Mouse (Mus musculus): ENCODE measurements around the gene Best2. TPM values are rescaled to one million over a fixed set of nuclear protein-coding genes. Genes with fewer than 3 reads are reported as not detected.

Gene Best2
- polyA plus RNA-seq (2014; fragmentation: Illumina TruSeq; extraction: RNeasy Lipid Tissue Mini Kit (QIAGEN cat#74804); ENCODE audit: low read depth, low replicate concordance), result not detected

GRCm38 (mm10) chr8:85014431-85014830 is at the start of gene Best2:
Gene Best2 (minus strand): TSS chr8:85014531.

GRCm38 (mm10) chr8:85059879-85060616 is 45.7 kb upstream of the Best2 start, which contains the start of gene Fbxw9:
Gene Fbxw9 (plus strand): TSS chr8:85060055.

GRCm38 (mm10) chr8:85036718-85037365 is 22.5 kb upstream of the Best2 start, which contains the start of gene Tnpo2:
Gene Tnpo2 (plus strand): TSS chr8:85036915.

GRCm38 (mm10) chr8:85026670-85027515 is 12.6 kb upstream of the Best2 start, which contains the start of gene Trir:
Gene Trir (plus strand): TSS chr8:85026823.

GRCm38 (mm10) chr8:85025098-85025932 is 11.0 kb upstream of the Best2 start, which contains the start of gene Asna1:
Gene Asna1 (minus strand): TSS chr8:85025281.

GRCm38 (mm10) chr8:84990349-84990748 is 24.0 kb downstream of the Best2 start, which contains the start of gene Hook2:
Gene Hook2 (plus strand): TSS chr8:84990603.

GRCm38 (mm10) chr8:84978248-84978940 is 35.9 kb downstream of the Best2 start, which contains the start of gene Junb:
Gene Junb (minus strand): TSS chr8:84978718.

GRCm38 (mm10) chr8:84969241-84970134 is 44.8 kb downstream of the Best2 start, which contains the start of the genes Gm49661, Prdx2 and Rnaseh2a:
Gene Gm49661 (minus strand): TSS chr8:84969433.
Gene Prdx2 (plus strand): TSS chr8:84969587.
Gene Rnaseh2a (minus strand): TSS chr8:84969767.

Other genes with a start within 250 kb of the Best2 start
- gene Nfix, start 214.2 kb downstream of the Best2 start, polyA plus RNA-seq (2014; fragmentation: Illumina TruSeq; extraction: RNeasy Lipid Tissue Mini Kit (QIAGEN cat#74804); ENCODE audit: low read depth, low replicate concordance), result 13.6 TPM
- 1.3 TPM for gene Dand5, start 191.7 kb downstream of the Best2 start, polyA plus RNA-seq (2014; fragmentation: Illumina TruSeq; extraction: RNeasy Lipid Tissue Mini Kit (QIAGEN cat#74804); ENCODE audit: low read depth, low replicate concordance)
- 0.74 TPM for gene Gadd45gip1, start 183.0 kb downstream of the Best2 start, polyA plus RNA-seq (2014; fragmentation: Illumina TruSeq; extraction: RNeasy Lipid Tissue Mini Kit (QIAGEN cat#74804); ENCODE audit: low read depth, low replicate concordance)
- 9.8 TPM for gene Rad23a, start 173.9 kb downstream of the Best2 start, polyA plus RNA-seq (2014; fragmentation: Illumina TruSeq; extraction: RNeasy Lipid Tissue Mini Kit (QIAGEN cat#74804); ENCODE audit: low read depth, low replicate concordance)
- 778 TPM for gene Calr, start 167.6 kb downstream of the Best2 start, polyA plus RNA-seq (2014; fragmentation: Illumina TruSeq; extraction: RNeasy Lipid Tissue Mini Kit (QIAGEN cat#74804); ENCODE audit: low read depth, low replicate concordance)
- gene Farsa, start 157.5 kb downstream of the Best2 start, polyA plus RNA-seq (2014; fragmentation: Illumina TruSeq; extraction: RNeasy Lipid Tissue Mini Kit (QIAGEN cat#74804); ENCODE audit: low read depth, low replicate concordance), result 2.9 TPM
- 1.8 TPM for gene Syce2, start 142.4 kb downstream of the Best2 start, polyA plus RNA-seq (2014; fragmentation: Illumina TruSeq; extraction: RNeasy Lipid Tissue Mini Kit (QIAGEN cat#74804); ENCODE audit: low read depth, low replicate concordance)
- gene Gcdh, start 120.6 kb downstream of the Best2 start, polyA plus RNA-seq (2014; fragmentation: Illumina TruSeq; extraction: RNeasy Lipid Tissue Mini Kit (QIAGEN cat#74804); ENCODE audit: low read depth, low replicate concordance), result 511 TPM
- gene Klf1, start 112.6 kb downstream of the Best2 start, polyA plus RNA-seq (2014; fragmentation: Illumina TruSeq; extraction: RNeasy Lipid Tissue Mini Kit (QIAGEN cat#74804); ENCODE audit: low read depth, low replicate concordance), result 1.0 TPM
- 9.4 TPM for gene Dnase2a, start 106.0 kb downstream of the Best2 start, polyA plus RNA-seq (2014; fragmentation: Illumina TruSeq; extraction: RNeasy Lipid Tissue Mini Kit (QIAGEN cat#74804); ENCODE audit: low read depth, low replicate concordance)
- not detected for gene Mast1, start 77.2 kb downstream of the Best2 start, polyA plus RNA-seq (2014; fragmentation: Illumina TruSeq; extraction: RNeasy Lipid Tissue Mini Kit (QIAGEN cat#74804); ENCODE audit: low read depth, low replicate concordance)
- gene Rtbdn, start 67.5 kb downstream of the Best2 start, polyA plus RNA-seq (2014; fragmentation: Illumina TruSeq; extraction: RNeasy Lipid Tissue Mini Kit (QIAGEN cat#74804); ENCODE audit: low read depth, low replicate concordance), result not detected
- gene Gm49661, start 45.1 kb downstream of the Best2 start, polyA plus RNA-seq (2014; fragmentation: Illumina TruSeq; extraction: RNeasy Lipid Tissue Mini Kit (QIAGEN cat#74804); ENCODE audit: low read depth, low replicate concordance), result not detected
- 42.1 TPM for gene Prdx2, start 44.9 kb downstream of the Best2 start, polyA plus RNA-seq (2014; fragmentation: Illumina TruSeq; extraction: RNeasy Lipid Tissue Mini Kit (QIAGEN cat#74804); ENCODE audit: low read depth, low replicate concordance)
- gene Rnaseh2a, start 44.8 kb downstream of the Best2 start, polyA plus RNA-seq (2014; fragmentation: Illumina TruSeq; extraction: RNeasy Lipid Tissue Mini Kit (QIAGEN cat#74804); ENCODE audit: low read depth, low replicate concordance), result 2.5 TPM
- gene Junb, start 35.8 kb downstream of the Best2 start, polyA plus RNA-seq (2014; fragmentation: Illumina TruSeq; extraction: RNeasy Lipid Tissue Mini Kit (QIAGEN cat#74804); ENCODE audit: low read depth, low replicate concordance), result 0.50 TPM
- gene Hook2, start 23.9 kb downstream of the Best2 start, polyA plus RNA-seq (2014; fragmentation: Illumina TruSeq; extraction: RNeasy Lipid Tissue Mini Kit (QIAGEN cat#74804); ENCODE audit: low read depth, low replicate concordance), result 4.8 TPM
- gene Asna1, start 10.8 kb upstream of the Best2 start, polyA plus RNA-seq (2014; fragmentation: Illumina TruSeq; extraction: RNeasy Lipid Tissue Mini Kit (QIAGEN cat#74804); ENCODE audit: low read depth, low replicate concordance), result 7.6 TPM
- gene Trir, start 12.3 kb upstream of the Best2 start, polyA plus RNA-seq (2014; fragmentation: Illumina TruSeq; extraction: RNeasy Lipid Tissue Mini Kit (QIAGEN cat#74804); ENCODE audit: low read depth, low replicate concordance), result 16.7 TPM
- 5.4 TPM for gene Tnpo2, start 22.4 kb upstream of the Best2 start, polyA plus RNA-seq (2014; fragmentation: Illumina TruSeq; extraction: RNeasy Lipid Tissue Mini Kit (QIAGEN cat#74804); ENCODE audit: low read depth, low replicate concordance)
- gene Fbxw9, start 45.5 kb upstream of the Best2 start, polyA plus RNA-seq (2014; fragmentation: Illumina TruSeq; extraction: RNeasy Lipid Tissue Mini Kit (QIAGEN cat#74804); ENCODE audit: low read depth, low replicate concordance), result 2.5 TPM
- gene Gm5741, start 53.5 kb upstream of the Best2 start, polyA plus RNA-seq (2014; fragmentation: Illumina TruSeq; extraction: RNeasy Lipid Tissue Mini Kit (QIAGEN cat#74804); ENCODE audit: low read depth, low replicate concordance), result not detected
- gene Dhps, start 57.2 kb upstream of the Best2 start, polyA plus RNA-seq (2014; fragmentation: Illumina TruSeq; extraction: RNeasy Lipid Tissue Mini Kit (QIAGEN cat#74804); ENCODE audit: low read depth, low replicate concordance), result 7.5 TPM
- 11.6 TPM for gene Wdr83os, start 66.2 kb upstream of the Best2 start, polyA plus RNA-seq (2014; fragmentation: Illumina TruSeq; extraction: RNeasy Lipid Tissue Mini Kit (QIAGEN cat#74804); ENCODE audit: low read depth, low replicate concordance)
- 2.8 TPM for gene Wdr83, start 66.8 kb upstream of the Best2 start, polyA plus RNA-seq (2014; fragmentation: Illumina TruSeq; extraction: RNeasy Lipid Tissue Mini Kit (QIAGEN cat#74804); ENCODE audit: low read depth, low replicate concordance)
- 12.2 TPM for gene Man2b1, start 68.7 kb upstream of the Best2 start, polyA plus RNA-seq (2014; fragmentation: Illumina TruSeq; extraction: RNeasy Lipid Tissue Mini Kit (QIAGEN cat#74804); ENCODE audit: low read depth, low replicate concordance)
- gene Zfp791, start 108.6 kb upstream of the Best2 start, polyA plus RNA-seq (2014; fragmentation: Illumina TruSeq; extraction: RNeasy Lipid Tissue Mini Kit (QIAGEN cat#74804); ENCODE audit: low read depth, low replicate concordance), result 1.7 TPM
- not detected for gene Cks1brt, start 137.4 kb upstream of the Best2 start, polyA plus RNA-seq (2014; fragmentation: Illumina TruSeq; extraction: RNeasy Lipid Tissue Mini Kit (QIAGEN cat#74804); ENCODE audit: low read depth, low replicate concordance)
- gene Olfr371, start 211.5 kb upstream of the Best2 start, polyA plus RNA-seq (2014; fragmentation: Illumina TruSeq; extraction: RNeasy Lipid Tissue Mini Kit (QIAGEN cat#74804); ENCODE audit: low read depth, low replicate concordance), result not detected